Mouse (Mus musculus) forebrain, embryonic 13.5 days (tissue): ENCODE results near the gene Alox12e. TPM values are rescaled to one million over a fixed set of nuclear protein-coding genes. Genes with fewer than 3 reads are reported as not detected.

Experiments used
- ATAC-seq: fragments of 200-750 bp; cut with Nextera tagmentation; 2 replicates; pipeline ENCODE4 v1.8.0; 2017
- H3K27ac ChIP-seq: fragments of 300-500 bp; sonication (generic); 2 replicates; pipeline ENCODE4 v1.5.1; 2015; ENCODE audit warnings: inconsistent platforms, mild to moderate bottlenecking, moderate library complexity
- H3K27me3 ChIP-seq: fragments of 300-500 bp; sonication (generic); 2 replicates; pipeline ENCODE4 v1.6.1; 2015; ENCODE audit warnings: mild to moderate bottlenecking, inconsistent platforms
- H3K36me3 ChIP-seq: fragments of 300-500 bp; sonication (generic); 2 replicates; pipeline ENCODE4 v1.6.1; 2015; ENCODE audit warnings: mild to moderate bottlenecking, inconsistent platforms; ENCODE audit not compliant: poor library complexity, severe bottlenecking
- H3K4me1 ChIP-seq: fragments of 300-500 bp; sonication (generic); 2 replicates; pipeline ENCODE4 v1.6.1; 2015; ENCODE audit warnings: inconsistent platforms
- H3K4me2 ChIP-seq: fragments of 300-500 bp; sonication (generic); 2 replicates; pipeline ENCODE4 v1.6.1; 2015; ENCODE audit warnings: inconsistent platforms, mild to moderate bottlenecking, moderate library complexity
- H3K4me3 ChIP-seq: fragments of 300-500 bp; sonication (generic); 2 replicates; pipeline ENCODE4 v1.5.1; 2015; ENCODE audit warnings: mild to moderate bottlenecking, inconsistent platforms
- H3K9ac ChIP-seq: fragments of 300-500 bp; sonication (generic); 2 replicates; pipeline ENCODE4 v1.6.1; 2015; ENCODE audit warnings: mild to moderate bottlenecking, inconsistent platforms
- H3K9me3 ChIP-seq: fragments of 300-500 bp; sonication (generic); replicated peaks from 2 replicates; pipeline ENCODE4 v1.6.1; 2016; ENCODE audit warnings: inconsistent platforms
- WGBS: fragments of 180-500 bp; shearing (Covaris S2); methylation state at CpG from one replicate; pipeline ENCODE4 v1.1.7; 2015; 5-methylcytosine and 5-hydroxymethylcytosine counted together
- polyA plus RNA-seq: library from polyadenylated mRNA; unstranded; fragments of >200 nt; fragmentation: Nextera tagmentation; extraction: Ambion mirVana; gene quantifications from 2 replicates; pipeline ENCODE4 v1.2.1, GENCODE M21; 2015

Gene Alox12e
- polyA plus RNA-seq, 1 experiment from 2014 or later = not detected

DNA sequence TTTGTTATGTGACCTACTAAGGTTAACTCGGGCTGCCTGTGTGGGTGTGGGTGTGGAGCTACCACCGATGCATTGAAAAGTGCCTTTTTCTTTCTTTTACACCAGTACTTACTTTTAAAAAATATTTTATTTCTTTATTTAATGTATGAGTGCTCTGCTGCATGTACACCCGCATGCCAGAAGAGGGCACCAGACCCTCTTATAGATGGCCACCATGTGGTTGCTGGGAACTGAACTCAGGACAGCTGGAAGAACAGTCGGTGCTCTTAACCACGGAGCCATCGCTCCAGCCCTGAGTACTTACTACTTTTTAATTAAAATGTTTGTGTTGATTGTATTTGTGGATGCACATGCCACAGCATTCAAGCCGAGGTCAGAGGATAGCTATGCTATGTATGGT is 8.6 kb downstream of the Alox12e start:
- no peak for ATAC-seq
- no peaks in the 10 kb centered on the region for H3K36me3 ChIP-seq
- H3K4me1 ChIP-seq = no peaks in the 10 kb centered on the region
- no peak overlapping the region for H3K4me3 ChIP-seq
- no peaks in the 10 kb centered on the region; the same call in 1 of the 2 replicates for H3K27me3 ChIP-seq
- 44% methylated on average over 7 of the region's 7 CpGs for WGBS
- H3K9ac ChIP-seq = no peak overlapping the region
- no peak overlapping the region for H3K4me2 ChIP-seq
- no peaks in the 10 kb centered on the region for H3K9me3 ChIP-seq
- H3K27ac ChIP-seq = no peak overlapping the region

DNA sequence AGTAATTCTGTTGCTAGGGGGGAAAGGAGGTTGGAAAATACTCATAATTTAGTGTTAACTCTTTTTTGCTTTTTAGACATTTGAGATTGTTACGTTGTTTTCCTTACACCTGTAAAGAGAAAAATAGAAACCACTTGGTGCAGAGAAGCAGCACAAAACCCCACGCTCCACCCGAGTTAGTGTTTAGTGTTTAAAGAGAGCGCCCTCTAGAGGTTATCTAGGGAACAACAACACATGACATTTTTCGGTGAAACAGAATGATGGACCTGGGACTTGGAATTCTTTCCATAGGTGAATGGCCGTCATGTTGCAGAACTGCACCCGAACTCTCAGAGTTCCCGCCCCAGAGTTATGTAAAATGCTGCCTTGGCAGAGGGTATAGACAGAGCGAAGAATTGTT is 13.1 kb downstream of the Alox12e start:
- Histone ChIP-seq H3K4me2 (no peak overlapping the region), H3K4me3 (no peak overlapping the region), H3K9ac (no peak overlapping the region), H3K9me3 (no peaks in the 10 kb centered on the region), H3K36me3 (no peaks in the 10 kb centered on the region), H3K27me3 (no peaks in the 10 kb centered on the region; the same call in 1 of the 2 replicates), H3K4me1 (no peaks in the 10 kb centered on the region), H3K27ac (no peak overlapping the region)
- ATAC-seq = no peak
- 26% methylated on average over 9 of the region's 9 CpGs for whole genome bisulfite sequencing

DNA sequence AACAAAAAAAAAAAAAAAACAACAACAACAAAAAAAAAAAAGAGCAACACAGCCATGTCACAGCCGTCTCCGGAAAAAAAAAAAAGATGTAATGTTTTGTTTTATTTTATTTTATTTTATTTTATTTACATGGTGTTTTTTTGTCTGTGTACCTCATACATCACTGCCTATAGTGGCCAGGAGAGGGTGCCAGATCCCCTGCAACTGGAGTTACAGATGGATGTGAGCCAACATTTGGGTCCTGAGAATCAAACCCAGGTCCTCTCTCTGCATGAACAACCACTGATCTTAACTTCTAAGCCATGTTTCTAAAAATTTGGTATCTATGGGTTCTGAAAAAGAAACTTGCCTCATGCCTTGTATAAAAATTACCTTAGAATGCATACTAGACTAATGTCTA is 14.1 kb downstream of the Alox12e start:
- Histone ChIP-seq H3K4me2 (no peak overlapping the region), H3K9me3 (no peaks in the 10 kb centered on the region), H3K9ac (no peak overlapping the region), H3K27me3 (no peaks in the 10 kb centered on the region; the same call in 1 of the 2 replicates), H3K4me1 (no peaks in the 10 kb centered on the region), H3K36me3 (no peaks in the 10 kb centered on the region), H3K4me3 (no peak overlapping the region), H3K27ac (no peak overlapping the region)
- 85% methylated on average over 2 of the region's 2 CpGs for WGBS
- no peak for ATAC-seq

DNA sequence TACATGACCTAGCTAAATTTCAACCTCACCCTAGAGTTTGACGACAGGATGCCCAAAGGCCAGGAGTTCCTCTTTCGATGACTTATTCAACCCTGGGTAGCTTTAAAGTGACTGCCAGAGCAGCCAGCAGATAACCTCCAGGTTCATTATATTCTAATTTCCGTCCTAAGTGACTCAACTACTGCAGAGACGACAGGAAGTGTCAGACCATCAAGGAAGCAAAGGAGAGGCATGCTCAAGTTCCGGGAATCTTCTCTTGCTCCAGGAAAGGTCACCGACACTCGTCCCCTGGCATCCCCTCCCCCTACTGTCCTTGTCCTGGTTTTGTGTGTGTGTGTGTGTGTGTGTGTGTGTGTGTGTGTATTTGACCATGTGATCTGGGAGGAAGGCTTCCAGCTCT is 16.3 kb downstream of the Alox12e start:
- 85% methylated on average over 7 of the region's 7 CpGs for WGBS

GRCm38 (mm10) chr11:70302293-70302692 is 20.1 kb downstream of the Alox12e start:
- H3K4me1 ChIP-seq = no peaks in the 10 kb centered on the region
- WGBS = 88% methylated on average over 4 of the region's 4 CpGs
- H3K9me3 ChIP-seq = 0 out of 2 replicates have a peak, but pooled peaks cover 6% of the 10 kb centered on the region
- H3K36me3 ChIP-seq = no peaks in the 10 kb centered on the region
- no peak for ATAC-seq
- H3K9ac ChIP-seq = no peak overlapping the region
- no peaks in the 10 kb centered on the region for H3K27me3 ChIP-seq
- H3K4me3 ChIP-seq = no peak overlapping the region
- no peak overlapping the region for H3K4me2 ChIP-seq
- H3K27ac ChIP-seq = no peak overlapping the region

More for the DNA sequence above, 16.3 kb downstream of the Alox12e start:
- Histone ChIP-seq H3K27ac (no peak overlapping the region), H3K36me3 (no peaks in the 10 kb centered on the region), H3K4me1 (no peaks in the 10 kb centered on the region), H3K27me3 (no peaks in the 10 kb centered on the region), H3K9me3 (0 out of 2 replicates have a peak, but pooled peaks cover 2% of the 10 kb centered on the region), H3K4me3 (no peak overlapping the region), H3K9ac (no peak overlapping the region), H3K4me2 (no peak overlapping the region)
- no peak for ATAC-seq

GRCm38 (mm10) chr11:70297836-70298454 is 24.5 kb downstream of the Alox12e start:
- Histone ChIP-seq H3K4me3 (no peak overlapping the region), H3K4me2 (no peak overlapping the region), H3K9ac (no peak overlapping the region), H3K36me3 (no peaks in the 10 kb centered on the region), H3K4me1 (no peaks in the 10 kb centered on the region), H3K9me3 (0 out of 2 replicates have a peak, but pooled peaks cover 6% of the 10 kb centered on the region), H3K27me3 (no peaks in the 10 kb centered on the region), H3K27ac (no peak overlapping the region)
- 74% methylated on average over 12 of the region's 12 CpGs for WGBS
- no peak for ATAC-seq

- no peaks in the 10 kb centered on the region for H3K27me3 ChIP-seq
- ATAC-seq = no peak
- no peaks in the 10 kb centered on the region for H3K36me3 ChIP-seq
- no peak overlapping the region for H3K9ac ChIP-seq
- no peak overlapping the region for H3K4me3 ChIP-seq
- H3K27ac ChIP-seq = no peak overlapping the region
- WGBS = 72% methylated on average over 4 of the region's 4 CpGs
- H3K4me2 ChIP-seq = no peak overlapping the region
- H3K4me1 ChIP-seq = no peaks in the 10 kb centered on the region
- H3K9me3 ChIP-seq = 0 out of 2 replicates have a peak, but pooled peaks cover 6% of the 10 kb centered on the region
Measured at GRCm38 (mm10) chr11:70297405-70297804, 25.0 kb downstream of the Alox12e start.

- WGBS = 92% methylated on average over 6 of the region's 6 CpGs
- H3K36me3 ChIP-seq = no peaks in the 10 kb centered on the region
- ATAC-seq = no peak; the same call in 1 of the 2 replicates
- no peaks in the 10 kb centered on the region for H3K9me3 ChIP-seq
- no peak overlapping the region for H3K27ac ChIP-seq
- no peak overlapping the region for H3K4me3 ChIP-seq
- H3K27me3 ChIP-seq = no peaks in the 10 kb centered on the region
- no peak overlapping the region for H3K9ac ChIP-seq
- H3K4me1 ChIP-seq = 0 out of 2 replicates have a peak, but pooled peaks cover 3% of the 10 kb centered on the region
- H3K4me2 ChIP-seq = no peak overlapping the region
Measured at GRCm38 (mm10) chr11:70293881-70294280, 28.5 kb downstream of the Alox12e start.

DNA sequence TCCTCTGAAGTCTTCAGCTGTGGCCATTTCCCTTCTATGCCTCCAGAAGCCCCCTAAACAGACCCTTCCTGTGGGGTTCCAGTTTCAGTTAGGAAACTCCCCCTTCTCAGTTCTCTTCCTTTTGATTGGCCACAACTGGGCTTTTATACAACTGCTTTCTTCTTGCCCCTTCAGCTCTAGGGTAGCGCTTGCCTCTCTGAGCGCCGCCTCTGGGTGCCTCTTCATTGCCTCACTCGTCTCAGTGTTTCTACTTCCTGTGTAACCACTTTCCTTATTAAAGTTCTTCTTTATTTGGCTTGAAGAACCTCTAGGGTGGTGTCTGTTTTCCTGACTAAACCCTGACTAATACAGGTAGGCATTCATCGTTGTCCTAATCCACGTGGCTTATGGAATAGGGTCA is 31.2 kb downstream of the Alox12e start:
- Histone ChIP-seq H3K4me1 (0 out of 2 replicates have a peak, but pooled peaks cover 3% of the 10 kb centered on the region), H3K9me3 (no peaks in the 10 kb centered on the region), H3K4me2 (no peak overlapping the region), H3K9ac (no peak overlapping the region), H3K27me3 (no peaks in the 10 kb centered on the region), H3K4me3 (no peak overlapping the region), H3K36me3 (no peaks in the 10 kb centered on the region), H3K27ac (no peak overlapping the region)
- 81% methylated on average over 6 of the region's 6 CpGs for WGBS
- ATAC-seq = no peak

GRCm38 (mm10) chr11:70289236-70289635 is 33.2 kb downstream of the Alox12e start:
- Histone ChIP-seq H3K36me3 (no peaks in the 10 kb centered on the region), H3K4me3 (no peak overlapping the region), H3K4me1 (0 out of 2 replicates have a peak, but pooled peaks cover 3% of the 10 kb centered on the region), H3K27ac (no peak overlapping the region), H3K27me3 (no peaks in the 10 kb centered on the region), H3K9me3 (no peaks in the 10 kb centered on the region), H3K4me2 (no peak overlapping the region), H3K9ac (no peak overlapping the region)
- 26% methylated on average over 6 of the region's 6 CpGs for WGBS
- no peak for ATAC-seq

DNA sequence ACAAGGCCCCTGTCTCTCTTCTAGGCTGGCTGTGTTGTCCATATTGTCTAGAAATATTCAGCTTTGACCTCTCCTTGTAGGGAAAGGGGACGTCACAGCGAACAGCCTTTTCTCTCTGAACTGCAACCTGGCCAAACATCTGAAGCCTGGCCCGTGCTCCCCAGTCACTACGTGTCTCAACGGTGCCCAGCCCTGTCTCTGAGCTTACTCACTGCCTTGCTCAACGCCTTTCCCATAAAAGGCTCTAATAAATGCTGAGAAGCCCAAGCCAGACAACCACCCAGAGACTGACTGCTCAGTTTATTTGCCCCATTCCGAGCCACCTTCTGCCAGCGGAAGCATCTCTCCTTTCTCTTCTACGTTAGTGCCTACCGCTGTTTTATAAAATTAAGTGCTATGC is 34.3 kb downstream of the Alox12e start:
- no peaks in the 10 kb centered on the region for H3K27me3 ChIP-seq
- no peak overlapping the region for H3K4me3 ChIP-seq
- WGBS = 86% methylated on average over 10 of the region's 10 CpGs
- H3K9me3 ChIP-seq = no peaks in the 10 kb centered on the region
- H3K36me3 ChIP-seq = no peaks in the 10 kb centered on the region
- H3K27ac ChIP-seq = no peak overlapping the region
- 0 out of 2 replicates have a peak, but pooled peaks cover 3% of the 10 kb centered on the region for H3K4me1 ChIP-seq
- no peak overlapping the region for H3K9ac ChIP-seq
- no peak for ATAC-seq
- H3K4me2 ChIP-seq = no peak overlapping the region

DNA sequence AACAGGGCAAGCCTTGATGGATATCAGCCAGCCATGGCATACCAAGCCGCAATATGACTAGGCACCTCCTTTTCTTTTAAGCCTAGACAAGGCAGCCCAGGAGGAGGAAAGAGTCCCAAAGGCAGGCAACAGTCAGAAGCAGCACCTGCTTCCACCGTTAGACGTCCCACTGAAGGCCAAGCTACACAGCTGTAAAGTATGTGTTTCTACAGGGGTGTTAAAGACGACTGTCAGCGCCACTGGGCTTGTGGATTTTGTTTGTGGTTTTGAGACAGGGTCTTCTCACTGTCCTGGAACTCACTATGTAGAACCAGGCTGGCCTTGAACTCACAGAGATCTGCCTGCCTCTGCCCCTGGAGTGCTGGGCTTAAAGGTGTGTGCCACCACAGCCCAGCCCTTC is 36.7 kb downstream of the Alox12e start:
- H3K27me3 ChIP-seq = no peaks in the 10 kb centered on the region
- no peaks in the 10 kb centered on the region for H3K36me3 ChIP-seq
- no peak for ATAC-seq
- no peak overlapping the region for H3K9ac ChIP-seq
- H3K4me2 ChIP-seq = no peak overlapping the region
- no peak overlapping the region for H3K4me3 ChIP-seq
- WGBS = 79% methylated on average over 5 of the region's 5 CpGs
- no peak overlapping the region for H3K27ac ChIP-seq
- H3K9me3 ChIP-seq = no peaks in the 10 kb centered on the region
- 0 out of 2 replicates have a peak, but pooled peaks cover 3% of the 10 kb centered on the region for H3K4me1 ChIP-seq

DNA sequence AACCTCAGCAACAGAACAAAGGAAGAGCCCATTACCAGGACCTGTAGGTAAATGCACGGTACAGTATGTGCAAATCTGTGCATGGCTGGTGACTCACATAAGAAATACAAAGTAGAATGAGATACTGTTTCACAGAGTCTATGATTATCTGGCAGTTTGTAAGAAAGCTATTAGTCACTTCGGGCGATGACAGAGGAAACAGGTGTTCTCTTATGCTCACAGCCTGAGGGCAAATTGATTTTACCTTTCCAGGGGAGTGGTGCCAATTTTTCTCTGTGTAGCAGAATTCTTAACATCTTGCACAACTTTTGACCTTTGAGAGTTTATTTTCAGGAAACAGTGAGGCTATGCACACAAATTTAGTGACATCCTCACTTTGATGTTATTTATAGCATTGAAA is 37.7 kb downstream of the Alox12e start:
- H3K4me1 ChIP-seq = 0 out of 2 replicates have a peak, but pooled peaks cover 3% of the 10 kb centered on the region

More for the DNA sequence above, 37.7 kb downstream of the Alox12e start:
- 91% methylated on average over 3 of the region's 3 CpGs for WGBS
- H3K9ac ChIP-seq = no peak overlapping the region
- no peak overlapping the region for H3K4me3 ChIP-seq
- no peak overlapping the region for H3K27ac ChIP-seq
- H3K4me2 ChIP-seq = no peak overlapping the region
- H3K9me3 ChIP-seq = no peaks in the 10 kb centered on the region
- ATAC-seq = no peak
- H3K27me3 ChIP-seq = no peaks in the 10 kb centered on the region
- H3K36me3 ChIP-seq = no peaks in the 10 kb centered on the region
